Mouse (Mus musculus): ENCODE data around the gene Ubr2.
A peak's percentile ranks its signal among the peaks of the same experiment; 100 is the strongest.

Ubr2 gene

DNA sequence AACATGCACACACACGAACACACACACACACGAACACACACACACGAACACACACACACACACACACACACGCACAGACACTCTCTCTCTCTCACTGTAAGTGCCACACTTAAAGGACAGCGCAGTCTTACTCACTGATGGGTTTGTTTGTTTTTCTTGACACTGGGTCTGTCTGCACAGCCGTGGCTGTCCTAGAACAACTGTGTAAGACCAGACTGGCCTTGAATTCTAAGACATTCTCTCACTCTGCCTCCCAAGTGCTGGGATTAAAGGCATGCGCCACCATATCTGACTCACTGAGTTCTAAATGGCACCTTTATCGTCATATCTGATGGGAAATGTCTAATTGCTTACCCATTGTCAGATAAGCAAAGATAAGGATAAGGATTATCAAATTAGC lies 7.1 kb downstream of the Ubr2 start:
- DNase-seq (ENCODE audit: low read depth, low spot score): no peak

DNA sequence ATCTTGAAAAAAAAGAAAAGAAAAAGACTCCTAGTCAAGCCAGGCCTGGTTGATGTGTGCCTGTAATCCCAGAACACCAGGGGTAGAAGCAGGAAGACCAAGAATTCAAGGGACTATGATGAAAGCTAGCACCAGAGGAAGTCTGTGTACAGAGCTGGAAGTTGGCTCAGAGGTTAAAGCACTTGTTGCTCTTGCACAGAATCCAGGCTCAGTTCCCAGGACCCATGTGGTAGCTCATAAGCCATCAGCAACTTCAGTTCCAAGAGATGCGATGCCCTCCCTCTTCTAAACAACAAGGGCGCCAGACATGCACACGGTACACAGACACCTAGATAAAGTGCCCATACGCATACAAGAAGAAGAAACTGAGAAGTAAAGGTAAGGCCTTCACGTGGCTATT lies 8.0 kb downstream of the Ubr2 start:
- DNase-seq (ENCODE audit: low read depth, low spot score): no peak

GRCm38 (mm10) chr17:46998840-46999239 lies 11.5 kb downstream of the Ubr2 start:
- DNase-seq (ENCODE audit: low read depth, low spot score): no peak

DNA sequence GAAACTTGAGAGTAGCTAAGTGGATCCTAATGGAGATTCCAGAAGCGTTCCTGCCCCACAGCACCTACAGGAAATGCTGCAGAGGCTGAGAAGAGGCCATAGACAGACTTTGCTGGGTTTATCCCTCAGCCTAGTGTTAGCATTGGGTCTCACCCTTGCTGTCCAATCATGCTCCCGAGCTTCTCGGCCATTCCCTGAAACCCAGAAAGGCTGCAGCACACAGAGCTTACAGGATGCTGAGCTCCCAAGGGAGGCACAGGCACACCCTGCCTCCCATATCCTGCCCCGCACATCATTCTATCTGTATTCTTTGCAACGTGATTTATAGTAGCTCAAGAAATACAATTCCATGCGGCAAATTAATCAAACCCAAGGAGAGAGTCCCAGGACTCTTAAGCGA lies 13.9 kb downstream of the Ubr2 start:
- no peak for DNase-seq (ENCODE audit: low read depth, low spot score)

DNA sequence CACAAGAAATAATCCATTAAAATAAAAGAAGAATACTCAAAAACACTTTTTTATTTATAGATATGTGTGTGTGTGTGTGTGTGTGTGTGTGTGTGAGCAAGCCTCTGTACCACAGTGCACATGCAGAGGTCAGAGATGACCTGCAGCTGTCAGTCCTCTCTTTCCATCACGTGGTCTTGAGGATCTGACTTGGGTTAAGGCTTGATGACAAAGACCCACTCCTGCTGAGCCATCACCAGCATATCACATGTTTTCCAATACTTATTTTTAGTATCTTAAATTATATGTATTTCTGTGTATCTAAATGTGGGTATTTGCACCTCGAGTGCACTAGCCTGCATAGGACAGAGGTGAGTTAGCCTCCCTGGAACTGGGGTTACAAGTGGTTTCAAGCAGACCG lies 14.7 kb downstream of the Ubr2 start:
- DNase-seq (ENCODE audit: low read depth, low spot score): no peak

DNA sequence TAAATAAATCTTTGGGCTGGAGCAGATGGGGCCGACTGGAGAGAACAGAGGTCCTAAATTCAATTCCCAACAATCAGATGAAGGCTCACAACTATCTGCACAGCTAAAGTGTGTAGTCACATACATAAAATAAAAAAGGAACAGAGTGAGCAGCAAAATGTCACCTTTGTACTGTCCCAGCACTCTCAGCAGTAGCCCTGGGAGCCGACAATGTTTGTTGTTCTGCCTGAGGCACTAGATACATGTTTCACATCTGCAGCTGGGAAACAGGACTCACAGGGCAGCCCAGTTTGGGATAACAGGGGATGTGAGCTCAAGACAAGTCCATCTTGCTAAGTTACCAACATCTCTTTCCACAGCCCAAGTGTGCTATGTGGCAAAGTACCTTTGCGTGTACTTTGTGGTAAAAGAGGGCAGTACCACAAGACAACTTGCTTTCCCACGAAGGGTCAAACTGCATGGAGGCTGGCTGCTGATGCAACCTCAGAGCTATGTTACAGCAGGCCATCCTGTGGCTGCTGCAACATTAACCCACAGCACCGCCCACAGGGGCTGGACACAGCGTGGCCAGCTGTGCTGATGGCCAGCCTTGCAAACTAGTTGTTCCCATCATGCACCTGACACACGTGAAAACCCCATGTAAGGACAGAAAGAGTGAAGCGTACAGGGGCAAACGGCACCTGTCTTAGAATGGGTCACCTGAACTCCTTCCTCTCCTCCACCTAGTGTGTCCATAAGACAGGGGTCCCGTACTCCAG lies 15.5 kb downstream of the Ubr2 start:
- no peak for DNase-seq (ENCODE audit: low read depth, low spot score)

- DNase-seq (ENCODE audit: low read depth, low spot score): no peak
These were observed 16.7 kb downstream of the Ubr2 start for GRCm38 (mm10) chr17:46993625-46994024.

DNA sequence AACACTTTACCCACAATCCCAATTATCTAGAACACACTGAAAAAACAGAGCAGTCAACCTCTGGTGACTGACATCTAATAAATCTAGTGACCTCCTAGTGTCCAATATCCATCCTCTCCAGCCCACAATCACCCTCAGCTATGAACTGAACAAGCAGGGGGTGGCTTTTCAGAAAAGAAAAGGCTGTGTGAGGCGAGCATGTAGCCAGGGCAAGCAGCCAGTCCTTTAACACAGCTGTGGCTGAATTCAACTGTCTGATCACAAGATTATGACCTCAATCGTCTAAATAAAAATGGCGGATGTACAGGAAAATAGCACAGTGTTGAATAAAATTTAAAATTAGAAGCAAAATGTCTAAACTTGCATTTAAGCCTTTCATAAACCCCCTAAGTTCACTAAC lies 22.7 kb downstream of the Ubr2 start:
- DNase-seq (ENCODE audit: low read depth, low spot score): no peak

DNA sequence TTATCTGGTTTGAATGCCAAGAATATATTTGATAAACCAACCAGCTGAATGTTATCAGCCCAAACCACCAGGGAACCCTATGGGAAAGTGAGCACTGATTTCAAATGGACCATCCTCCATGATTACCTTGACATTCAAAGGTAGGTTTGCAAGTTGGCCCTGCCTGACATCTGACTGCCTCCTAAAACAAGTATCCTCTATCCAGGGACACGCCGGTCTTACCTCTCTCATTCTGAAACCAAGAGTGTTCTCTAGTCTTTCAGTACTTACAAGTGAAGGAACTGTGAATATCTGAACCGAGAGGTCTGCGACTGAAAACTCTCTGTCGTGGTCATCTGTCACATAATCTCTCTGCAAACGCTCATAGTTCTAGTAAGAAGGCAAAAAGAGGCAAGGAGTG lies 30.3 kb downstream of the Ubr2 start:
- no peak for DNase-seq (ENCODE audit: low read depth, low spot score)

DNA sequence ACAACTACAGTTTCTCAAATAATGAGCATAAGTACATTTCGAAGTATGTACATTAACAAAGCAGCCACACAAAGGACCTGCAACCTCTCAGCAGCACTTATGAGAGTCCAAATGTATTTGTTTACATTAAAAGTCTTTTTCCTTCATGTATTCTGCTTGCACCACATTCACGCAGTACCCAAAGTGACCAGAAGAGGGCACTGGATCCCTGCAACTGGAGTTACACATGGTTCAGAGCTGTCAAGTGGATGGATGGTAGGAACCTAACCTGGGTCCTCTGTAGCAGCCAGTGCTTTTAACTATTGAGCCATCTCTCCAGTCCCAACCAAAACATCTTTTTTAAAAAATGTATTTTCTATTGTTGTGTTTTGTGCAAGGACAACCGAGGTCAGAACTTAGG lies 35.2 kb downstream of the Ubr2 start:
- peak; percentile 54 for DNase-seq (ENCODE audit: low read depth, low spot score)

DNA sequence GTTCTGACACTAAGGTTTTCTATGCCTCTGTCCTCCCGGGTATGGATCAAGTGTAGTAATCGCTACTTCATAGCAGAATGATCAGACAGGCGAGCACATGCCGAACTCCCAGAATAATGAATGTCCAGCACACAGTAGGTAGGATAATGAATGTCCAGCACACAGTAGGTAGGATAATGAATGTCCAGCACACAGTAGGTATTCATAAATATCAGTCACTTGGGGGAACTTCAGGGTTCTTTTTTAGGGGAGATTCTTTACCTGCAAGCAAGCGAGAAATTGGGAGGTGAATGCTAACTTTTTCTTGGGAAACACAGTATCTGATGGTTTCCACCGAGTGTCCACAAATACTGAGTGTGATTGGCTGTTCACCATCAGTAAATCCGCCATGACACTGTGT lies 37.8 kb downstream of the Ubr2 start:
- DNase-seq (ENCODE audit: low read depth, low spot score): no peak

DNA sequence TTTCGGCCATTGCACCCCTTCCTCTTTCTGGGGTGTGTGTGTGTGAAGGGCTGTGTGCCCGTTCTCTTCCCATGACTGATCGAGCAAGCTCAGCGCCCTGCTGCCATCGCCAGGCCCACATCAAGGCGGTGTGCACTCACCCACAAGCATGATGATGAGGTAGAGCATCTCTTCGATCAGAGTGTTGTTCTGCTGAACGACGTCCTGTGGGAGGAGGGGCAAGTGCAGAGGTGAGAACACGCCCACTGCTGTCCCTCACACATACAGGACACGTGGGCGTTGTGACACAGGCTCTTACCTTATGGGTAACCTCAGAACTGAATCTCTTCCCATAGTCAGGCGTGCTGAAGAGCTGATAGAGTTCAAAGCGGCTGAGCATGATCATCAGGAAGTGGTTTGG lies 43.5 kb downstream of the Ubr2 start:
- no peak for DNase-seq (ENCODE audit: low read depth, low spot score)

DNA sequence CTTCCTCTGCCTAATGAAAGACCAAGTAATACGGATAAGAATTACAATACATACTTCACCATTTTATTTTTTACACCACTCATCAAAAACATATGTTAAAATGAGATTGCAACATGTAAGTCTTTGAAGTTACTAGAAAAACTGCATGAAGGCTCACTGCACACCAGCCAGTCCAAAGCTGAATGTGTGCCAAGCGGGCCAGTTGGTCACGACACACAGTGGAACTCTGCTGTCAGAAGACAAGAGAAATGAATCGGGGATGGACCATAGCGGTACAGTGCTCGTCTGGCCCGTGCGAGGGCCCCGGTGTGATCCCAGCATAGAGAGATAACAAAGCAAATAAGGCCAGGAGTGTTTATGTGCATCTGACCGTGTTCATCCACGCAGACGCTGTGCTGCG lies 47.2 kb downstream of the Ubr2 start:
- no peak for DNase-seq (ENCODE audit: low read depth, low spot score)

GRCm38 (mm10) chr17:46962153-46962552 lies 48.2 kb downstream of the Ubr2 start:
- DNase-seq (ENCODE audit: low read depth, low spot score): no peak

- DNase-seq (ENCODE audit: low read depth, low spot score): no peak
These were observed 50.1 kb downstream of the Ubr2 start for GRCm38 (mm10) chr17:46960216-46960615.

GRCm38 (mm10) chr17:46958045-46958444 lies 52.3 kb downstream of the Ubr2 start:
- no peak for DNase-seq (ENCODE audit: low read depth, low spot score)

GRCm38 (mm10) chr17:46946276-46946675 lies 64.1 kb downstream of the Ubr2 start:
- no peak for DNase-seq (ENCODE audit: low read depth, low spot score)

DNA sequence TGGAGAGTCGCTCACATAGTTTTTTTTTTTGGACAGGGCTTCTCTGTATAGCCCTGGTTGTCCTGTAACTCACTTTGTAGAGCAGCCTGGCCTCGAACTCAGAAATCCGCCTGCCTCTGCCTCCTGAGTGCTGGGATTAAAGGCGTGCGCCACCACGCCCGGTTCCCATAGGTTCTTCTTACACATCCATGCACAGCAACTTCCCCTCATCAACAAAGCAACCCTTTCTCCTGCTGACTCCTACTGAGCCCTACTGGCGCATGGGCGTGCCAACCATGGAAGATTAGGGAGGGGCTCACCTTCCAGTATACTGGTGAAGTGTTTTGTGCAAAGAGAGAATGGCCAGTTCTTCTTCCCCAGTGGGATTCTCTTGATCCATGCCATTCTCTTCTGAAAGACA lies 67.9 kb downstream of the Ubr2 start:
- no peak for DNase-seq (ENCODE audit: low read depth, low spot score)

DNA sequence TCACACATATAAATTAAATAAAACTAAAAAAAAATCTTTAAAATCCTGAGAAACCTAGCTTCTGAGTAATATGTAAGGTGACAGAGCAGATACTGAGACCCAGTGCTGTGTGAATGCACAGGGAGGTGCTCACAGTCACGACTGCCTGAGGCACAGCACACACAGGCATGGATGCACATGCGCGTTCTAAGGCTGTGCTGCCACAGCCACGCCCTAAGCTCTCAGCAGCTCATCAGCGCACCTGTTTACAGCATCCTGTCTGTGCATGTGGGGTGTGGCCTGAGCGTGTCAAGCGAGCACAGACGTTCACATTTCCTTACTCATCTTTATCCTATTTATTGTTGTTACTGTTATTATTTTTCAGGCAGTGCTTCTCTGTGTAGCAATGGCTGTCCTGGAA lies 69.9 kb downstream of the Ubr2 start:
- DNase-seq (ENCODE audit: low read depth, low spot score): no peak

- DNase-seq (ENCODE audit: low read depth, low spot score): peak; percentile 46
These were observed 76.6 kb downstream of the Ubr2 start for GRCm38 (mm10) chr17:46933557-46934348.

DNA sequence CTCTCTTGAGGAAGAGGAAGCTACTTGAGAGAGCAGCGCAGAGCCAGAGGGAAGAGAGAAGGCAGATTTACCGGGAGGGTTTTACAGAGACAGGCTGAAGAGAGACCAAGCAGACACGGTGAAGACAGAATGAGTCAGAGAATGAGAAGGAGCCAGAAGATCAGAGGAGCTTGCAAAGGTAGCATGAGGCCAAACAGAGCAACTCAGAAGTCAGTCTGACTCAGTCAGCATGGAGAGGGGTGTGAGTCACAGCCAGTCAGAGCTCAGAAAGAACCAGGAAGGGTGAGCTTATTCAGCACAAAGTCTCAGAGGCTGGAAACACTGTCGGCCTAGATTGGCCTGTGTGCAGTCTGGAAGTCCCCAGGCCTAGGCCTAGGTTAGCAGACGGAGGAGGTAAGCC lies 77.4 kb downstream of the Ubr2 start:
- DNase-seq (ENCODE audit: low read depth, low spot score): no peak

GRCm38 (mm10) chr17:46929897-46930296 lies 80.5 kb downstream of the Ubr2 start:
- DNase-seq (ENCODE audit: low read depth, low spot score): no peak

- no peak for DNase-seq (ENCODE audit: low read depth, low spot score)
These were observed 81.1 kb downstream of the Ubr2 start for GRCm38 (mm10) chr17:46929277-46929676.

All from forelimb bud, embryonic 11.5 days (tissue).